Mouse (Mus musculus) MEL (cell line): ENCODE results near the gene Ybx3. TPM values are rescaled to one million over a fixed set of nuclear protein-coding genes. Genes with fewer than 3 reads are reported as not detected.

Experiments
- DNase-seq: peaks from one replicate; pipeline ENCODE4 v3.0.0; 2011; ENCODE audit warnings: low read depth, low spot score
- H3K27ac ChIP-seq: 2 replicates; pipeline ENCODE4 v1.5.1; 2012; ENCODE audit warnings: low read depth, mild to moderate bottlenecking, control low read depth, low read length, moderate library complexity; ENCODE audit not compliant: control insufficient read depth
- H3K27me3 ChIP-seq, 2 experiments: fragments of 150-350 bp in 1 of 2; sonication (generic) in 1 of 2; 2 replicates each; pipeline ENCODE4 v1.6.1; 2012; ENCODE audit warnings: low read length in 2 of 2, mild to moderate bottlenecking in 2 of 2, improper control_type of control experiment in 1 of 2, moderate library complexity in 1 of 2; ENCODE audit not compliant: insufficient read depth in 2 of 2, control insufficient read depth in 1 of 2
- H3K36me3 ChIP-seq, 2 experiments: 2 replicates each; pipeline ENCODE4 v1.6.1; 2012 to 2014; ENCODE audit warnings: low read length in 2 of 2, improper control_type of control experiment in 1 of 2, inconsistent platforms in 1 of 2, mild to moderate bottlenecking in 1 of 2; ENCODE audit not compliant: insufficient read depth in 2 of 2, control insufficient read depth in 1 of 2
- H3K4me1 ChIP-seq, 2 experiments: fragments of 150-350 bp in 1 of 2; sonication (generic) in 1 of 2; 2 replicates each; pipeline ENCODE4 v1.6.1; 2012; ENCODE audit warnings: low read length in 2 of 2, improper control_type of control experiment in 1 of 2, mild to moderate bottlenecking in 1 of 2; ENCODE audit not compliant: insufficient read depth in 2 of 2, control insufficient read depth in 1 of 2
- H3K4me3 ChIP-seq, 2 experiments: fragments of 150-350 bp in 1 of 2; sonication (generic) in 1 of 2; 2 replicates each; pipeline ENCODE4 v1.5.1; 2012; ENCODE audit warnings: low read depth in 2 of 2, low read length in 2 of 2, mild to moderate bottlenecking in 2 of 2, moderate library complexity in 2 of 2, control low read depth in 1 of 2, improper control_type of control experiment in 1 of 2; ENCODE audit not compliant: control insufficient read depth in 1 of 2, insufficient read depth in 1 of 2
- H3K79me2 ChIP-seq: 2 replicates; pipeline ENCODE4 v1.6.1; 2012; ENCODE audit warnings: mild to moderate bottlenecking, low read length, moderate library complexity; ENCODE audit not compliant: control insufficient read depth, poor library complexity, insufficient read depth
- H3K9ac ChIP-seq: 2 replicates; pipeline ENCODE4 v1.6.1; 2012; ENCODE audit warnings: low read depth, mild to moderate bottlenecking, control low read depth, low read length, moderate library complexity; ENCODE audit not compliant: control insufficient read depth, poor library complexity, severe bottlenecking
- H3K9me3 ChIP-seq: fragments of 150-350 bp; sonication (generic); replicated peaks from 2 replicates; pipeline ENCODE4 v1.6.1; 2012; ENCODE audit warnings: mild to moderate bottlenecking, low read length, improper control_type of control experiment, moderate library complexity; ENCODE audit not compliant: insufficient read depth
- BHLHE40 ChIP-seq: IDR thresholded peaks from 2 replicates; pipeline ENCODE4 v1.6.1; 2012; ENCODE audit warnings: low read depth, mild to moderate bottlenecking, inconsistent platforms, low read length, improper control_type of control experiment, borderline replicate concordance
- CHD1 ChIP-seq: IDR thresholded peaks from 2 replicates; pipeline ENCODE4 v1.6.1; 2012; ENCODE audit warnings: low read depth, mild to moderate bottlenecking, inconsistent platforms, low read length, improper control_type of control experiment
- CHD2 ChIP-seq: IDR thresholded peaks from 2 replicates; pipeline ENCODE4 v1.6.1; 2011; ENCODE audit warnings: low read length, improper control_type of control experiment
- ELF1 ChIP-seq: IDR thresholded peaks from 2 replicates; pipeline ENCODE4 v1.6.1; 2014; ENCODE audit warnings: low read depth, mild to moderate bottlenecking, inconsistent platforms, low read length, improper control_type of control experiment, moderate library complexity
- EP300 ChIP-seq, 2 experiments: IDR thresholded peaks; 2 replicates each; pipeline ENCODE4 v1.6.1; 2011; ENCODE audit warnings: improper control_type of control experiment in 2 of 2, low read length in 2 of 2, low read depth in 1 of 2, mild to moderate bottlenecking in 1 of 2
- ETS1 ChIP-seq: IDR thresholded peaks from 2 replicates; pipeline ENCODE4 v1.6.1; 2012; ENCODE audit warnings: low read depth, mild to moderate bottlenecking, inconsistent platforms, low read length, improper control_type of control experiment, moderate library complexity
- GABPA ChIP-seq: IDR thresholded peaks from 2 replicates; pipeline ENCODE4 v1.6.1; 2012; ENCODE audit warnings: low read depth, mild to moderate bottlenecking, inconsistent platforms, low read length, improper control_type of control experiment, moderate library complexity
- GATA1 ChIP-seq: IDR thresholded peaks from 2 replicates; pipeline ENCODE4 v1.6.1; 2011; ENCODE audit warnings: low read depth, low read length, improper control_type of control experiment
- HCFC1 ChIP-seq: IDR thresholded peaks from 2 replicates; pipeline ENCODE4 v1.6.1; 2012; ENCODE audit warnings: low read depth, mild to moderate bottlenecking, inconsistent platforms, low read length, improper control_type of control experiment, moderate library complexity
- JUND ChIP-seq: IDR thresholded peaks from 2 replicates; pipeline ENCODE4 v1.6.1; 2011; ENCODE audit warnings: low read depth, mild to moderate bottlenecking, improper control_type of control experiment, low read length
- MAFK ChIP-seq: IDR thresholded peaks from 2 replicates; pipeline ENCODE4 v1.6.1; 2011; ENCODE audit warnings: low read depth, mild to moderate bottlenecking, low read length, improper control_type of control experiment, borderline replicate concordance
- MAX ChIP-seq: IDR thresholded peaks from 2 replicates; pipeline ENCODE4 v1.6.1; 2011; ENCODE audit warnings: low read length, improper control_type of control experiment
- MYB ChIP-seq: IDR thresholded peaks from 2 replicates; pipeline ENCODE4 v1.6.1; 2011; ENCODE audit warnings: mild to moderate bottlenecking, low read depth, low read length, improper control_type of control experiment
- MYC ChIP-seq: IDR thresholded peaks from 2 replicates; pipeline ENCODE4 v1.6.1; 2011; ENCODE audit warnings: low read depth, mild to moderate bottlenecking, low read length, improper control_type of control experiment, moderate library complexity
- NELFE ChIP-seq: IDR thresholded peaks from 2 replicates; pipeline ENCODE4 v1.6.1; 2011; ENCODE audit warnings: low read depth, low read length, improper control_type of control experiment
- POLR2A ChIP-seq, 2 experiments: IDR thresholded peaks; 2 replicates each; pipeline ENCODE4 v1.6.1; 2011 to 2012; ENCODE audit warnings: low read length in 2 of 2, mild to moderate bottlenecking in 2 of 2, control low read depth in 1 of 2, improper control_type of control experiment in 1 of 2, low read depth in 1 of 2, moderate library complexity in 1 of 2; ENCODE audit not compliant: control insufficient read depth in 1 of 2, insufficient read depth in 1 of 2, poor library complexity in 1 of 2
- POLR2AphosphoS2 ChIP-seq: IDR thresholded peaks from 2 replicates; pipeline ENCODE4 v1.6.1; 2011; ENCODE audit warnings: low read length, improper control_type of control experiment
- POLR2AphosphoS5 ChIP-seq: IDR thresholded peaks from 2 replicates; pipeline ENCODE4 v1.6.1; 2012; ENCODE audit warnings: low read depth, borderline replicate concordance, mild to moderate bottlenecking, inconsistent platforms, low read length, moderate library complexity, mixed read lengths
- RAD21 ChIP-seq: IDR thresholded peaks from 2 replicates; pipeline ENCODE4 v1.6.1; 2011; ENCODE audit warnings: mild to moderate bottlenecking, low read depth, low read length, improper control_type of control experiment
- RCOR1 ChIP-seq: IDR thresholded peaks from 2 replicates; pipeline ENCODE4 v1.6.1; 2012; ENCODE audit warnings: low read depth, mild to moderate bottlenecking, inconsistent platforms, low read length, improper control_type of control experiment
- SIN3A ChIP-seq: IDR thresholded peaks from 2 replicates; pipeline ENCODE4 v1.6.1; 2012; ENCODE audit warnings: low read length, improper control_type of control experiment, inconsistent platforms
- SMC3 ChIP-seq: IDR thresholded peaks from 2 replicates; pipeline ENCODE4 v1.6.1; 2011; ENCODE audit warnings: low read depth, low read length, improper control_type of control experiment
- TAL1 ChIP-seq: IDR thresholded peaks from 2 replicates; pipeline ENCODE4 v1.6.1; 2012; ENCODE audit warnings: mild to moderate bottlenecking, inconsistent platforms, low read length, moderate library complexity, mixed read lengths
- TBP ChIP-seq: IDR thresholded peaks from 2 replicates; pipeline ENCODE4 v1.8.0; 2011; ENCODE audit warnings: low read depth, low read length, improper control_type of control experiment
- TCF12 ChIP-seq: IDR thresholded peaks from 2 replicates; pipeline ENCODE4 v1.6.1; 2014; ENCODE audit warnings: low read depth, mild to moderate bottlenecking, inconsistent platforms, low read length, improper control_type of control experiment, moderate library complexity
- USF1 ChIP-seq: IDR thresholded peaks from 2 replicates; pipeline ENCODE4 v1.6.1; 2014; ENCODE audit warnings: low read depth, mild to moderate bottlenecking, inconsistent platforms, low read length, improper control_type of control experiment, moderate library complexity
- ZC3H11A ChIP-seq: IDR thresholded peaks from 2 replicates; pipeline ENCODE4 v1.6.1; 2012; ENCODE audit warnings: low read depth, mild to moderate bottlenecking, inconsistent platforms, low read length, improper control_type of control experiment
- ZKSCAN1 ChIP-seq: IDR thresholded peaks from 2 replicates; pipeline ENCODE4 v1.6.1; 2012; ENCODE audit warnings: low read depth, mild to moderate bottlenecking, inconsistent platforms, low read length, improper control_type of control experiment, moderate library complexity
- ZNF384 ChIP-seq: IDR thresholded peaks from 2 replicates; pipeline ENCODE4 v1.6.1; 2012; ENCODE audit warnings: low read depth, mild to moderate bottlenecking, inconsistent platforms, low read length, improper control_type of control experiment
- polyA plus RNA-seq, 2 experiments: library from polyadenylated mRNA; stranded (reverse) in 1 of 2; unstranded in 1 of 2; fragments of >175 nt in 1 of 2; fragments of >200 nt in 1 of 2; gene quantifications; 2 replicates each; pipeline versions ENCODE4 v1.2.1 to v1.2.4; 2012; ENCODE audit warnings: low replicate concordance in 2 of 2, low read depth in 1 of 2; ENCODE audit not compliant: insufficient read length in 2 of 2, insufficient read depth in 1 of 2, missing spikeins in 1 of 2
- total RNA-seq: library from RNA; depleted of rRNA; stranded (reverse); fragments of 300-350 nt; gene quantifications from 2 replicates; pipeline ENCODE4 v1.2.3, GENCODE M21; 2012

Ybx3 gene
- total and polyA plus RNA-seq, 3 experiments = 105 to 1,042 (median 575) TPM

- H3K4me3 ChIP-seq = no peak overlapping the region
- peak; percentile 78 for DNase-seq
- H3K9me3 ChIP-seq = no peaks in the 10 kb centered on the region
- H3K27ac ChIP-seq = no peak overlapping the region
- H3K27me3 ChIP-seq = no peaks in the 10 kb centered on the region
- peaks cover 3 to 11% of the 10 kb centered on the region in 2 experiments for H3K4me1 ChIP-seq
- peak; percentile 71 for TF ChIP-seq ETS1
- TF ChIP-seq MYC = no peak
- TF ChIP-seq JUND = peak; percentile 98
- TF ChIP-seq MYB = 0 out of 2 replicates have a peak, but pooled peaks have one; percentile 29
- peak; percentile 72 for TF ChIP-seq SIN3A
- TF ChIP-seq TCF12 = peak; percentile 85
- TF ChIP-seq EP300 (IDR thresholded peaks at IDR 0.05; ENCODE audit: low read depth in 1 of 2, low read length in 2 of 2) = peak; percentile 81
- TF ChIP-seq RCOR1 = 0 out of 2 replicates have a peak, but pooled peaks have one; percentile 56
- TF ChIP-seq CHD1 = no peak
- TF ChIP-seq ZNF384 = no peak
- TF ChIP-seq NELFE = no peak
- TF ChIP-seq HCFC1 = 0 out of 2 replicates have a peak, but pooled peaks have one; percentile 31
- no peak for TF ChIP-seq TBP
- TF ChIP-seq TAL1 = peak; percentile 68
- TF ChIP-seq GATA1 = peak; percentile 80
- no peak for TF ChIP-seq MAFK
- no peak for TF ChIP-seq ZC3H11A
- H3K36me3 ChIP-seq = peaks cover 0 to 14% of the 10 kb centered on the region in 2 experiments; a peak in 2 of 4 replicates
- no peak overlapping the region for H3K9ac ChIP-seq
- H3K79me2 ChIP-seq = no peaks in the 10 kb centered on the region; the same call in 1 of the 2 replicates
Observed at GRCm38 (mm10) chr6:131393873-131394660, 5.8 kb upstream of the Ybx3 start.

GRCm38 (mm10) chr6:131387221-131388039 lies 846 bp downstream of the Ybx3 start:
- H3K27ac ChIP-seq = peak overlapping the region; percentile 98
- H3K27me3 ChIP-seq = no peaks in the 10 kb centered on the region; a peak in 1 of 4 replicates
- peak overlapping the region; percentile 97 for H3K9ac ChIP-seq
- H3K9me3 ChIP-seq = no peaks in the 10 kb centered on the region
- peak overlapping the region; percentile 99 for H3K4me3 ChIP-seq
- H3K36me3 ChIP-seq = peaks cover 14 to 44% of the 10 kb centered on the region in 2 experiments
- peaks cover 17 to 37% of the 10 kb centered on the region in 2 experiments for H3K4me1 ChIP-seq
- peak; percentile 93 for DNase-seq
- H3K79me2 ChIP-seq = peaks cover 63% of the 10 kb centered on the region
- TF ChIP-seq POLR2AphosphoS2 (peak; percentile 64), POLR2AphosphoS5 (peak; percentile 55; the same call in 1 of the 2 replicates), SMC3 (no peak), ZNF384 (no peak), ELF1 (no peak), POLR2A (IDR thresholded peaks at IDR 0.05; ENCODE audit: control insufficient read depth in 1 of 2, insufficient read depth in 1 of 2, low read depth in 1 of 2, low read length in 2 of 2, poor library complexity in 1 of 2) (peak in 1 of 2 experiments; percentile 82; a peak in 3 of 4 replicates), USF1 (no peak; the same call in 1 of the 2 replicates), RAD21 (no peak), ZKSCAN1 (no peak), CHD2 (no peak), MAX (peak; percentile 77), RCOR1 (0 out of 2 replicates have a peak, but pooled peaks have one; percentile 32), ZC3H11A (no peak), TAL1 (peak; percentile 78), EP300 (IDR thresholded peaks at IDR 0.05; ENCODE audit: low read depth in 1 of 2, low read length in 2 of 2) (peak; percentile 27 to 81; a peak in 2 of 4 replicates), MAFK (no peak), GABPA (no peak), BHLHE40 (peak; percentile 80)
